10 mouse cellular contexts compared by ENCODE assay signal in the genomic region with DNA sequence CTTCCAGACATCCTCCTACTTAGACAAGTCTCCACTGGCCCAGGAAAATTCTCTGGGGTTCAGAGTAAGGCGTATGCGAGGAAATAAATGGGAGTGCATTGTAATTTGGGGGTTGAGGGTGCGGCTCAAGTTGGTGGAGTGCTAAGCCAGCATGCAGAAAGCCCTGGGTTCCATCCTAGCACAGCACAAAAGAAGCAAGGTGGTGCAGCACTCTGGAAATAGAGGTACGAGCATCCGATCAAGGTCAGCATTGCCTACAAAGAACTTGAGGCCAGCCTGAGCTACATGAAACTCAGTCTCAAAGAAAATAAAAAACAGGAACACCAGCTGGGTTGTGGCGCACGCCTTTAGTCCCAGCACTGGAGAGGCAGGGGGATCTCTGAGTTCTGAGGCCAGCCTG. TPM values are rescaled to one million over a fixed set of nuclear protein-coding genes. Genes with fewer than 3 reads are reported as not detected.
DNase-seq lines count a peak whose midpoint lies in the region; ATAC-seq and TF ChIP-seq lines count a peak whose summit lies in the region.
"Had no signal": no experiment of that assay in that cellular context is flagged by ENCODE, and none has a peak within 500 bp of the region (broad histone marks: within the 10 kb centered on the region; RNA-seq: fewer than 3 reads in every experiment).

Gene Nanos3, minus strand, starts transcription at position 101 of the 400 bp plus-strand sequence.

- peak within 1 kb of the TSS; percentile 94 for H3ac ChIP-seq in C2C12 (ENCODE audit: control insufficient read depth, insufficient read length, low read depth)

- H3K79me3 ChIP-seq in C2C12 (ENCODE audit: low read depth), result peaks cover 1% of the 10 kb centered on the region

- WGBS in heart, embryonic 10.5 days, result 86% methylated on average over 7 of the region's 7 CpGs
- WGBS in forebrain, embryonic 14.5 days, result 95% methylated on average over 7 of the region's 7 CpGs
- WGBS in liver, embryonic 14.5 days (ENCODE audit: insufficient replicate concordance), result 73% methylated on average over 7 of the region's 7 CpGs

- H3K4me2 ChIP-seq in forebrain, embryonic 14.5 days (ENCODE audit: low read length), result peak within 1 kb of the TSS; percentile 75
- peak within 1 kb of the TSS; percentile 64 for H3K4me2 ChIP-seq in liver, embryonic 14.5 days (ENCODE audit: low read depth)

- no peaks in the 10 kb centered on the region for H3K36me3 ChIP-seq in heart, embryonic 10.5 days
- no peaks in the 10 kb centered on the region for H3K36me3 ChIP-seq in C2C12 (ENCODE audit: control insufficient read depth, insufficient read depth)
- H3K36me3 ChIP-seq in forebrain, embryonic 14.5 days (ENCODE audit: control insufficient read depth, insufficient read depth, low read length), result no peaks in the 10 kb centered on the region
- H3K36me3 ChIP-seq in liver, embryonic 14.5 days (replicated peaks; ENCODE audit: control insufficient read depth, insufficient read depth, low read depth), result no peaks in the 10 kb centered on the region

- ATAC-seq in forebrain, embryonic 14.5 days, result no peak
- no peak for ATAC-seq in liver, embryonic 14.5 days (ENCODE audit: insufficient read depth)

- TF ChIP-seq CTCF in C2C12 (IDR thresholded peaks at IDR 0.05; ENCODE audit: control insufficient read depth, insufficient read depth, insufficient read length), result no peak
- TF ChIP-seq CTCF in liver, embryonic 14.5 days (IDR thresholded peaks at IDR 0.05; ENCODE audit: low read depth), result no peak

- peaks cover 13% of the 10 kb centered on the region for H3K79me2 ChIP-seq in C2C12 (ENCODE audit: control insufficient read depth, insufficient read depth)

- peak within 1 kb of the TSS; percentile 98 for H3K27ac ChIP-seq in heart, embryonic 10.5 days
- H3K27ac ChIP-seq in forebrain, embryonic 14.5 days (ENCODE audit: low read depth, low read length), result peak within 1 kb of the TSS; percentile 97
- no peak within 1 kb of the TSS for H3K27ac ChIP-seq in liver, embryonic 14.5 days

- no peak for TF ChIP-seq EP300 in liver, embryonic 14.5 days (IDR thresholded peaks at IDR 0.05; ENCODE audit: low read depth)

- intact Hi-C loops in heart, postnatal 25 days (cut with DNase I), result loop anchor here (5.0 to 10.0 kb wide), 2 partner anchors 50 to 172 kb away; partner anchors contain the start of gene Zswim4

- peak within 1 kb of the TSS; percentile 100 for H3K9ac ChIP-seq in forebrain, embryonic 14.5 days (ENCODE audit: low read length)
- no peak within 1 kb of the TSS for H3K9ac ChIP-seq in liver, embryonic 14.5 days (replicated peaks)

- H3K4me1 ChIP-seq in heart, embryonic 10.5 days, result peaks cover 48% of the 10 kb centered on the region
- peaks cover 30% of the 10 kb centered on the region for H3K4me1 ChIP-seq in forebrain, embryonic 14.5 days (ENCODE audit: control insufficient read depth, insufficient read depth, low read length)
- H3K4me1 ChIP-seq in liver, embryonic 14.5 days (replicated peaks; ENCODE audit: control insufficient read depth in 2 of 2, insufficient read depth in 2 of 2, low read length in 1 of 2), result peaks cover 0 to 16% of the 10 kb centered on the region in 2 experiments; a peak in 2 of 4 replicates

- H3K27me3 ChIP-seq in heart, embryonic 10.5 days (ENCODE audit: insufficient read depth, poor library complexity, severe bottlenecking), result peaks cover 8% of the 10 kb centered on the region; the same call in 1 of the 2 replicates
- no peaks in the 10 kb centered on the region for H3K27me3 ChIP-seq in C2C12 (ENCODE audit: control insufficient read depth, insufficient read depth, insufficient read length)
- 0 out of 2 replicates have a peak, but pooled peaks cover 3% of the 10 kb centered on the region for H3K27me3 ChIP-seq in forebrain, embryonic 14.5 days (replicated peaks; ENCODE audit: control insufficient read depth, insufficient read depth, low read length)
- H3K27me3 ChIP-seq in liver, embryonic 14.5 days (ENCODE audit: control insufficient read depth, insufficient read depth, low read length), result peaks cover 26% of the 10 kb centered on the region

- peak; percentile 63 for DNase-seq in heart, embryonic 10.5 days (ENCODE audit: low spot score)
- DNase-seq in heart, postnatal 25 days (ENCODE audit: low spot score), result no peak
- DNase-seq in forebrain, embryonic 14.5 days (ENCODE audit: low spot score), result no peak
- DNase-seq in liver, embryonic 14.5 days (ENCODE audit: low read depth in 3 of 3, low spot score in 3 of 3), result no peak
- no peak for DNase-seq in spleen, adult 18-20 months
- no peak for DNase-seq in kidney, adult 11 months
- DNase-seq in thymus, postnatal 14 days, result no peak
- DNase-seq: B cell, adult 2 months; kidney, postnatal 4 days had no signal

- peak within 1 kb of the TSS; percentile 88 for H3K4me3 ChIP-seq in heart, embryonic 10.5 days
- H3K4me3 ChIP-seq in C2C12 (ENCODE audit: insufficient read depth, poor library complexity, severe bottlenecking), result peak within 1 kb of the TSS; percentile 43
- H3K4me3 ChIP-seq in forebrain, embryonic 14.5 days (ENCODE audit: low read depth, low read length), result peak within 1 kb of the TSS; percentile 88
- peak within 1 kb of the TSS; percentile 53 to 58; a peak in 3 of 4 replicates for H3K4me3 ChIP-seq in liver, embryonic 14.5 days (ENCODE audit: insufficient read depth in 1 of 2, low read depth in 2 of 2, low read length in 2 of 2)

- H3K9me3 ChIP-seq in heart, embryonic 10.5 days, result no peaks in the 10 kb centered on the region
- H3K9me3 ChIP-seq in forebrain, embryonic 14.5 days (replicated peaks; ENCODE audit: control insufficient read depth, low read length), result no peaks in the 10 kb centered on the region
- no peaks in the 10 kb centered on the region for H3K9me3 ChIP-seq in liver, embryonic 14.5 days (ENCODE audit: control insufficient read depth, low read length)

TF ChIP-seq in C2C12, 6 proteins besides CTCF, POLR2A, EP300 and RAD21:
- TF ChIP-seq MYOD1 (IDR thresholded peaks at IDR 0.05; ENCODE audit: control insufficient read depth, insufficient read length, low read depth) (no peak), MAX (IDR thresholded peaks at IDR 0.05) (no peak), CEBPB (IDR thresholded peaks at IDR 0.05; ENCODE audit: low read depth) (no peak), FOSL1 (IDR thresholded peaks at IDR 0.05; ENCODE audit: insufficient read depth, low read length, poor library complexity, severe bottlenecking) (no peak), USF1 (IDR thresholded peaks at IDR 0.05; ENCODE audit: low read depth) (no peak), MYOG (IDR thresholded peaks at IDR 0.05; ENCODE audit: control insufficient read depth, extremely low read depth, insufficient read length) (no peak)

RNA-seq across cellular contexts. Expression of gene Nanos3, which starts in this region (rescaled TPM):
- 1.2 and 2.3 TPM in 2 replicates for polyA plus RNA-seq in heart, embryonic 10.5 days (2016; fragmentation: Nextera tagmentation; extraction: Ambion mirVana)
- total RNA-seq in heart, postnatal 25 days (2021), result 1 to 10 TPM in 1 of 2 experiments, under 1 TPM in 1; 0.73 to 1.4 TPM
- polyA plus RNA-seq in C2C12 (2012; fragmentation: generic; extraction: Trizol), result 1.1 TPM
- polyA plus RNA-seq in forebrain, embryonic 14.5 days (2014; fragmentation: Nextera tagmentation; extraction: Ambion mirVana), result 4.5 and 8.3 TPM in 2 replicates
- polyA plus RNA-seq in liver, embryonic 14.5 days (2012; rRNA removed), result 0.12 TPM in 1 of 2 replicates, not detected in the other
- not detected in 2 replicates for polyA plus RNA-seq in liver, embryonic 14.5 days (2014; fragmentation: Nextera tagmentation; extraction: Ambion mirVana)
